Mouse (Mus musculus) lung, postnatal 0 days (tissue): ENCODE data around the gene Sp110. TPM values are rescaled to one million over a fixed set of nuclear protein-coding genes. Genes with fewer than 3 reads are reported as not detected.
"Not testable (repeated sequence)": the region's sequence is repeated elsewhere in the genome, so short reads cannot be mapped to it uniquely, and the experiment has no call there.

ENCODE experiments used
- ATAC-seq: fragments of 200-750 bp; cut with Nextera tagmentation; 2 replicates; pipeline ENCODE4 v1.8.0; 2017; ENCODE audit warnings: moderate library complexity
- DNase-seq: peaks from one replicate; pipeline ENCODE4 v3.0.0-alpha.2; 2016; ENCODE audit warnings: low spot score
- H3K27ac ChIP-seq: fragments of 300-500 bp; sonication (generic); 2 replicates; pipeline ENCODE4 v1.5.1; 2014; ENCODE audit warnings: antibody characterized with exemption, mild to moderate bottlenecking, low read length, mixed read lengths
- H3K27me3 ChIP-seq: fragments of 300-500 bp; sonication (generic); replicated peaks from 2 replicates; pipeline ENCODE4 v1.6.1; 2014; ENCODE audit warnings: low read length, mixed read lengths; ENCODE audit not compliant: insufficient read depth
- H3K36me3 ChIP-seq: fragments of 300-500 bp; sonication (generic); 2 replicates; pipeline ENCODE4 v1.6.1; 2014; ENCODE audit warnings: low read length, mixed read lengths; ENCODE audit not compliant: insufficient read depth
- H3K4me1 ChIP-seq: fragments of 300-500 bp; sonication (generic); 2 replicates; pipeline ENCODE4 v1.6.1; 2014; ENCODE audit warnings: antibody characterized with exemption, low read depth, low read length, mixed read lengths; ENCODE audit not compliant: insufficient read depth
- H3K4me2 ChIP-seq: fragments of 300-500 bp; sonication (generic); replicated peaks from 2 replicates; pipeline ENCODE4 v1.6.1; 2014; ENCODE audit warnings: low read depth, mild to moderate bottlenecking, low read length, moderate library complexity, mixed read lengths
- H3K4me3 ChIP-seq: fragments of 300-500 bp; sonication (generic); 2 replicates; pipeline ENCODE4 v1.5.1; 2014; ENCODE audit warnings: low read depth, low read length
- H3K9ac ChIP-seq: fragments of 300-500 bp; sonication (generic); replicated peaks from 2 replicates; pipeline ENCODE4 v1.6.1; 2014; ENCODE audit warnings: low read depth, mild to moderate bottlenecking
- H3K9me3 ChIP-seq: fragments of 300-500 bp; sonication (generic); 2 replicates; pipeline ENCODE4 v1.6.1; 2016; ENCODE audit warnings: low read length, mixed read lengths
- CTCF ChIP-seq: IDR thresholded peaks from 2 replicates; pipeline ENCODE4 v1.5.1; 2016; ENCODE audit warnings: antibody characterized with exemption, mild to moderate bottlenecking
- WGBS: fragments of 180-500 bp; shearing (Covaris S2); extraction: QIAGEN DNeasy Blood & Tissue Kit; methylation state at CpG from one replicate; pipeline ENCODE4 v1.1.7; 2014; 5-methylcytosine and 5-hydroxymethylcytosine counted together
- polyA plus RNA-seq: library from polyadenylated mRNA; unstranded; fragments of >200 nt; fragmentation: Nextera tagmentation; extraction: Ambion mirVana; gene quantifications from 2 replicates; pipeline ENCODE4 v1.2.1, GENCODE M21; 2015

The Sp110 gene
- polyA plus RNA-seq, 1 experiment from 2014 or later = 5.8 TPM

- 55% methylated on average over 4 of the region's 4 CpGs for WGBS
- H3K27ac ChIP-seq, H3K9ac ChIP-seq, H3K9me3 ChIP-seq, H3K4me1 ChIP-seq, H3K36me3 ChIP-seq, H3K27me3 ChIP-seq, ATAC-seq, H3K4me3 ChIP-seq: not testable (repeated sequence)
- peak; percentile 10 for DNase-seq
- H3K4me2 ChIP-seq = peak overlapping the region; percentile 36; the same call in 1 of the 2 replicates
Observed at GRCm38 (mm10) chr1:85600794-85601193, 2.2 kb upstream of the Sp110 start.

GRCm38 (mm10) chr1:85600078-85600477 is 1.5 kb upstream of the Sp110 start, which contains the start of gene Sp140:
Gene Sp140 (plus strand): TSS chr1:85600378.
- not testable (repeated sequence) for DNase-seq, H3K27me3 ChIP-seq, H3K36me3 ChIP-seq, H3K4me3 ChIP-seq, H3K9me3 ChIP-seq, H3K9ac ChIP-seq, ATAC-seq, H3K27ac ChIP-seq, H3K4me1 ChIP-seq
- peak within 1 kb of the TSS; percentile 36; the same call in 1 of the 2 replicates for H3K4me2 ChIP-seq
- no CpG with 5 or more reads among the region's 5 CpGs for WGBS

DNA sequence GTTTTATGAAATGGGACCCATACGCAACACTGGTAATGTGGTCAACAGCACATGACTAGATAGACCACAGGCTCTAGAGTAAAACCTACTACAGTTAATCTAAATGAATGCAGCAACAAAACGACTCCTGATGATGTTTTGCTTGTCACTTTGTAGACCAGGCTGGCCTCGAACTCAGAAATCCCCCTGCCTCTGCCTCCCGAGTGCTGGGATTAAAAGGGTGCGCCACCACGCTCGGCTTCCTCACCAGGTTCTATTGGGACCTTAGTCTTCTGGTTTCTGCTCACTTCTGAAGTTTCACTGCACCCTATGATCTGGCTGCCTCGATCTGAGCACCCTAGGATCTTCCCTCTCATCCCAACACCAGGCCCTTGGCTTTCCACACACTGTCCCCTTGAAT is 6.1 kb downstream of the Sp110 start:
- H3K4me1 ChIP-seq, H3K36me3 ChIP-seq, H3K4me2 ChIP-seq, H3K4me3 ChIP-seq, ATAC-seq, H3K27me3 ChIP-seq, H3K27ac ChIP-seq, DNase-seq, H3K9ac ChIP-seq, H3K9me3 ChIP-seq: not testable (repeated sequence)
- WGBS = 80% methylated on average over 8 of the region's 8 CpGs

GRCm38 (mm10) chr1:85588697-85589096 is 9.9 kb downstream of the Sp110 start:
- 58% methylated on average over 1 of the region's 2 CpGs for WGBS
- H3K4me2 ChIP-seq, H3K4me1 ChIP-seq, H3K4me3 ChIP-seq, H3K9ac ChIP-seq, DNase-seq, H3K36me3 ChIP-seq, H3K27ac ChIP-seq, H3K9me3 ChIP-seq, ATAC-seq, H3K27me3 ChIP-seq: not testable (repeated sequence)

GRCm38 (mm10) chr1:85581518-85581917 is 17.1 kb downstream of the Sp110 start:
- not testable (repeated sequence) for H3K27me3 ChIP-seq, ATAC-seq, H3K36me3 ChIP-seq, H3K4me1 ChIP-seq, H3K9me3 ChIP-seq, H3K9ac ChIP-seq, H3K4me3 ChIP-seq, H3K27ac ChIP-seq, H3K4me2 ChIP-seq
- WGBS = 32% methylated on average over 4 of the region's 5 CpGs
- peak; percentile 51 for TF ChIP-seq CTCF
- DNase-seq = peak; percentile 3

DNA sequence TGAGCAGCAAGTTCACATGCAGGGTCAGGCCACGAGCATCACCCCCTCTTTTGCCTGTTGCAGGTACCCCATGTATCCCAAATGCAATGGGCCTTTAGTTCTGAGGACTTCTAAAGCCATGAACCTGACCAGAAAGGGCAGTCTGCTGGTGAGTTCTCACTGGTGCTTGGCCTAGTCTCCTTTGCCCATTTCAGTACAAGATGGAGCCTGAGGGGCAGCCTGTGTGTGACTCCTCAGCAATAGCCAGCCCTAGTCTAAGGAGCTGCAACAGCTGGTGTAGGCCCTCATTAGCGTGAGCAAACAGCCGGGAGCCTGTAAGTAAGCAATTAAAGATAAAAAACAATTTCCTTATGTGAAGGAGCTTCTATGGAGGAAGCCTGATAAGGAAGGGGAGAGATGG is 18.0 kb downstream of the Sp110 start:
- H3K4me1 ChIP-seq, H3K36me3 ChIP-seq, H3K9ac ChIP-seq, ATAC-seq, H3K4me3 ChIP-seq, H3K9me3 ChIP-seq, H3K27ac ChIP-seq, H3K4me2 ChIP-seq, H3K27me3 ChIP-seq, DNase-seq: not testable (repeated sequence)
- 72% methylated on average over 3 of the region's 3 CpGs for WGBS

DNA sequence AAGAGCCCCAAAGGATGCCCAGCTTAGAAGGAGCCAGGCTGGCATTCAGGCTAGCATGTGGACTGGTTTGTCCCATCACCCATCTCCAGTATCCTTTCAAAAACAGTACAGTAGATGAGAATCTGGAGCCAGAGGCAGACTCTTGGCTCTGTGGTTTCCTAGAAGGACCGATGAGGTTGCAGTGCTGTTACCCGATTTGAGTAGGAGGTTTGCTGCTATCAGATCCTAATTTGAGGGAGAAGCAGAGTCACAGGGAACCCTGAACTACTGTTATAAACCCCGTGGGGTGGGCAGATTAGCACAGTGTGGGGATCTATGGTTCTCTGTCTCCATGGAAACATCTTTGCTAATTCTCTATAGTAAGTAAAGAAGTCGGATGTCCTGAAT is 18.5 kb downstream of the Sp110 start:
- H3K9ac ChIP-seq, H3K27me3 ChIP-seq, H3K27ac ChIP-seq, H3K4me2 ChIP-seq, H3K36me3 ChIP-seq, H3K4me3 ChIP-seq, DNase-seq, H3K9me3 ChIP-seq, ATAC-seq, H3K4me1 ChIP-seq: not testable (repeated sequence)
- WGBS = 69% methylated on average over 2 of the region's 4 CpGs

DNA sequence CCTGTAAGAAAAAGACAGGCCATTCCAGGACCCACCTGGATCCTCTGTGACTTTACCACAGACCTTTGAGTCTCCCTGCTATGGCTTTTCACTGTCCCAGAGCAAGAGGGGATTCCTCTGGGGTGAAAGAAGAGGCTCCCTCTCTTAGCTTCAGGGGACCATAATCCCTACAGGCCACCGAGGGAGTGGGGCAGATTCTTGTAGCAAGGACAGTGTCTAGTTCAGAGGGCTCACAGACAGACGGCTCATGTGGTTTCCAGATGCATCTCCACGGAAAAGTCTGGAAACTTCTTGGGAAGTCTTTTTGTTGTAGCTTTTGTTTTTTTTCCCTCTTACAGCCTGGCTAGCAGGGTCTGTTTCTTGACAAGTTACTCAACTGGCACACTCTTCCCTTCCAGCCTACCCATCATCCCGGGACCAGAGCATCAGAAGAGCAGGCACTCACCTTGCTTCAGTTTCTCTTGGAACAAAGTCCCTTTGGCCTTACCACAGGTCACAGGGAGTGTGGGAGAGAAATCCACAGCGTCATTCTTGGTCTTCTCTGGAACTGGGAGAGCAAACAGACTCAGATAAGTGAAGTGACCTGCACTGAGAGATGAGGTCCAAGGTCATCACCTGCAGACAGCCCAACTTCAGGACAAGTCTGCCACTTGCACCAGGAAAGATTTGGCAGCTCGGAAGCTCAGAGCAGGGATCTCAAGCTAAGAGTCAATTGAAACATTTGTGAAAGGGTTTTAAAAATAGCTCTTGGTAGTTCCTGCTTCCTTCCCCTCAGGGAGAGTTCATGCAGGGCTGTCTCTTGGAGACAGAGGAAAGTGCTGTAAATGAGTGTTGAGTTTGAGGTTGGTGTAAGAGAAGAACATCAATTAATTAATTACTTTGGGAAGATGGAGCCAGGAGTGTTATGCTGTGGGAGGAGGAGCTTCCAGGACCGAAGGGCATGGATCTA is 19.1 kb downstream of the Sp110 start:
- not testable (repeated sequence) for H3K9ac ChIP-seq, H3K9me3 ChIP-seq, H3K27ac ChIP-seq, H3K4me3 ChIP-seq, H3K4me2 ChIP-seq, H3K27me3 ChIP-seq, ATAC-seq, H3K36me3 ChIP-seq, H3K4me1 ChIP-seq
- peak; percentile 1 for DNase-seq
- WGBS = 54% methylated on average over 6 of the region's 7 CpGs

DNA sequence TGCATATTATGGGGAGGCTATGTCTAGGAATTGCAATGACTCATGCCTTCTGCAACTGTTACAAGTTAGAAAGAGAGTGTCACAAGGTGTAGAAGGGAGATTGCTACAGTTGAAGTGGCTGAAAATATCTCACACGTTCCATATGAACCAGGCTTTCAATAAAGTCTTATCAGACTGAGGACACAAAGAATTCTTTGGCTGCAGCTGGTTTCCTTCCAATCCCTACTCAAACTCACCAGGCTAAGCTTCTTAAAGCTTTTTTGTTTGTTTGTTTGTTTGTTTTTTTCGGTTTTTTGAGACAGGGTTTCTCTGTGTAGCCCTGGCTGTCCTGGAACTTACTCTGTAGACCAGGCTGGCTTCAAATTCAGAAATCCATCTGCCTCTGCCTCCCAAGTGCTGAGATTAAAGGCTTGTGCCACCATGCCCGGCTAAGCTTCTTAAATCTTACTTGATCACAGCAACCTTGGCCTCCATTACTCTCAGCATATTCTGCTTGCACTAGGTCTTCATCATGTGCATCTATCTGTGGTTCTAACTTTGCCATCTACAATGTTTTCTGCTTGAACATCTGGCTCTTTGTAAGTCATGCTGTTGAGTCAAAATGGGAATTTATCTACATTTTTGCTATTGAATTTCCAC is 20.1 kb downstream of the Sp110 start:
- not testable (repeated sequence) for ATAC-seq, H3K27me3 ChIP-seq, H3K4me3 ChIP-seq, H3K9ac ChIP-seq, H3K4me2 ChIP-seq, H3K4me1 ChIP-seq, H3K36me3 ChIP-seq, H3K9me3 ChIP-seq, H3K27ac ChIP-seq, DNase-seq
- 37% methylated on average over 2 of the region's 3 CpGs for WGBS
